Mouse (Mus musculus): ENCODE data around the gene Gm8113. TPM values are rescaled to one million over a fixed set of nuclear protein-coding genes. Genes with fewer than 3 reads are reported as not detected.

Gm8113 gene
- polyA plus RNA-seq (2012; rRNA removed) = 7.9 and 13.7 TPM in 2 replicates

DNA sequence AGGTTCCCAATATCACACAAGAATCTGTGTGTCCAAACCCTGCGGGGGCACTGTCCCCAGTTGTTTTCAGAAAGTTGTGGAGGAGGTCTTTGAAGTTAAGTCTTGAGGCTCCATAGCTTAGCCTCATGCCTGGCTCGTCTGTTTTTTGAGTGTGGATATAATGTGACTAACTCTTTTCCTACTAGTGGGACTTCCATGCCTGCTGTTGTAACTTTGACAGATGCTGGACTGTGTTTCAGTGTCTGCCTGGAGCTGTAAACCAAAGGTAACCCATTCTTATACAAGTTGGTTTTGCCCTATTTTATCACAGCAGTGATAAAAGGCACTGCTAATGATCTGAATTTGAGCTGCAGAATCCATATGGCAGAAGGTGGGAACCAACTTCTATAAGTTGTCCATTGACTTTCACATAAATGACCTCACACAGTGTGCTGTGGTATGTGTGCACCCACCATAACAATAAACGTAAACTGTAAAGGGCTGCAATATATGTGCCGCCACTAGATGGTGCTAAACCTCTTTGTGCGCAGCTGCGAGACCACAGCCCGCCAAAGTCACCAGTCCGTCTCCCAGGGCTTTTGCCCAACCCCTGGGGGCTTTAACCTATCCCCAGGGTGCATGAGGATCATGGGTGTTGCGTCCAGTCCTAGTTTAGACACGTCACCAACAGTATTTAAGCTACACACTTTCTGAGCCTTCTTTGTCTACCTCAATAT, at the start of gene Gm8113:
Gm8113 (plus strand) TSS at position 703 of the 716 bp plus-strand sequence.

DNA sequence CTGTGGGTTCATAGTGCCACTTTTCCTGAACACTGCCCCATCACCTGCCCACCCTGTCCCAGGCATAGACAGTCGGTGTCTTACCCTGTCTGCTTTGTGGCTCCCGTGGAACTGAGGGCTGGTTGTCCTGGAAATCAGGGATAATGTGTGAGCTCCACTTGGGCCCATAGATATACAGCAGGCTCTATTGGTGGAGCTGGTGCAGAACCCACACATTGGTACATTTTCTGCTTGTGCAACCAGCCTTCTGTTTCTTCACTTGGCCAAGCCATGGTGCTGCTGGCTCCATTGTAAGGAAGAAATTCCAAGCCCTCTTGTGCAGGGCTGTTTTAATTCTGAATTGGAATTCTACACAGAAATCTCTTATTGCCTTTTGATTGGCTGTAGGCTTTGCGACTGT, 49.8 kb upstream of the Gm8113 start, which contains the start of gene Ear1:
Ear1 (minus strand) TSS at position 101 of the 400 bp plus-strand sequence.

DNA sequence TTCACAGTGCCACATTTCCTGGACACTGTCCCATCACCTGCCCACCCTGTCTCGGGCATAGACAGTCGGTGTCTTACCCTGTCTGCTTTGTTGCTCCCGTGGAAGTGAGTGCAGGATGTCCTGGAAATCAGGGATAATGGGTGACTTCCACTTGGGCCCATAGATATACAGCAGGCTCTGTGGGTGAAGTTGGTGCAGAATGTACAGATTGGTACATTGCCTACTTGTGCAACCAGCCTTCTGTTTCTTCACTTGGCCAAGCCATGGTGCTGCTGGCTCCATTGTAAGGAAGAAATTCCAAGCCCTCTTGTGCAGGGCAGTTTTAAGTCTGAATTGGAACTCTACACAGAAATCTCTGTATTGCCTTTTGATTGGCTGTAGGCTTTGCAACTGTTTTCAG, 1.7 kb upstream of the Gm8113 start, which contains the start of gene Ear10:
Ear10 (minus strand) TSS at position 101 of the 400 bp plus-strand sequence.

DNA sequence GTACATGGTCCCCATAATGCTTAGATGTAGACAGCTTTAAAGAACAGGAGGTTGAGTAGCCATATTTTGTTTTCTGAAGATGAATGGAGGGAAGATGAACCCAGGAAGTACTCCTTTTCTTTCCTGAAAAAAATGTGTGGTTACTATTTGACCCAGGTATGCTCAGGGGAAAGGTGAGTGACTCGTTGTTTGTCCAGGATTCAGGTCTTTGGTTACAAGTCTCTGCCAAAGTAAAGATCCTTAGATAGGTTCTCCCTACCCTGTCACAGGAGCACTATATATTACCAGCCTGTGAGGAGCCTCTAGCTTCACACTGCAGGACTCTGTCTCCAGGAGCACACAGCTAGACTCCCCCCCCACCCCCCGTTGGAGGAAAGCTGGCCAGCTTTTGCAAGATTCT, 31.6 kb downstream of the Gm8113 start, which contains the start of gene Ang5:
Ang5 (plus strand) TSS at position 301 of the 400 bp plus-strand sequence.

Other genes starting within 250 kb of the Gm8113 start
- not detected in 2 replicates for gene Gm8165, start 248.2 kb upstream of the Gm8113 start, polyA plus RNA-seq (2012; rRNA removed)
- gene Gm7324, start 227.6 kb upstream of the Gm8113 start, polyA plus RNA-seq (2012; rRNA removed) = 0.17 and 0.26 TPM in 2 replicates
- gene Gm16506, start 197.9 kb upstream of the Gm8113 start, polyA plus RNA-seq (2012; rRNA removed) = not detected in 2 replicates
- gene Gm6526, start 177.5 kb upstream of the Gm8113 start, polyA plus RNA-seq (2012; rRNA removed) = not detected in 2 replicates
- gene Gm8180, start 140.6 kb upstream of the Gm8113 start, polyA plus RNA-seq (2012; rRNA removed) = not detected in 2 replicates
- 36.8 and 54.4 TPM in 2 replicates for gene Ear1, start 49.9 kb upstream of the Gm8113 start, polyA plus RNA-seq (2012; rRNA removed)
- not detected in 2 replicates for gene Ear10, start 1.8 kb upstream of the Gm8113 start, polyA plus RNA-seq (2012; rRNA removed)
- gene Ang5, start 31.7 kb downstream of the Gm8113 start, polyA plus RNA-seq (2012; rRNA removed) = not detected in 2 replicates
- gene Ang6, start 76.9 kb downstream of the Gm8113 start, polyA plus RNA-seq (2012; rRNA removed) = not detected in 2 replicates
- 64.4 and 83.0 TPM in 2 replicates for gene Ear2, start 177.3 kb downstream of the Gm8113 start, polyA plus RNA-seq (2012; rRNA removed)
- gene Gm3327, start 198.5 kb downstream of the Gm8113 start, polyA plus RNA-seq (2012; rRNA removed) = not detected in 2 replicates